Mouse (Mus musculus) liver, adult 2 months (tissue): ENCODE data around the gene Cenpc1. TPM values are rescaled to one million over a fixed set of nuclear protein-coding genes. Genes with fewer than 3 reads are reported as not detected.

Source experiments
- DNase-seq: peaks from one replicate; pipeline ENCODE4 v3.0.0-alpha.2; 2011; ENCODE audit warnings: low read depth, low spot score; ENCODE audit errors: extremely low read depth
- H3K27ac ChIP-seq: fragments of 200-500 bp; replicated peaks from 2 replicates; pipeline ENCODE4 v1.5.1; 2012; ENCODE audit warnings: low read depth, mild to moderate bottlenecking, control low read depth, inconsistent platforms, low read length; ENCODE audit not compliant: insufficient read depth
- H3K27me3 ChIP-seq: fragments of 200-500 bp; 2 replicates; pipeline ENCODE4 v1.6.1; 2012; ENCODE audit warnings: mild to moderate bottlenecking, moderate library complexity, low read length, inconsistent platforms; ENCODE audit not compliant: control insufficient read depth, insufficient read depth
- H3K36me3 ChIP-seq: fragments of 200-500 bp; 2 replicates; pipeline ENCODE4 v1.6.1; 2012; ENCODE audit warnings: low read length, inconsistent platforms; ENCODE audit not compliant: control insufficient read depth, insufficient read depth
- H3K4me1 ChIP-seq: fragments of 200-500 bp; 2 replicates; pipeline ENCODE4 v1.6.1; 2011; ENCODE audit warnings: low read length; ENCODE audit not compliant: control insufficient read depth, insufficient read depth
- H3K4me3 ChIP-seq: fragments of 200-500 bp; 2 replicates; pipeline ENCODE4 v1.5.1; 2011; ENCODE audit warnings: low read depth, mild to moderate bottlenecking, control low read depth, low read length, moderate library complexity; ENCODE audit not compliant: insufficient read depth
- H3K79me2 ChIP-seq: fragments of 200-500 bp; 2 replicates; pipeline ENCODE4 v1.6.1; 2012; ENCODE audit warnings: inconsistent platforms, mild to moderate bottlenecking, low read length, moderate library complexity; ENCODE audit not compliant: control insufficient read depth, insufficient read depth
- H3K9ac ChIP-seq: fragments of 200-500 bp; 2 replicates; pipeline ENCODE4 v1.6.1; 2012; ENCODE audit warnings: low read depth, mild to moderate bottlenecking, control low read depth, inconsistent platforms, low read length
- CTCF ChIP-seq: fragments of 200-500 bp; IDR thresholded peaks from 2 replicates; pipeline ENCODE4 v1.5.1; 2011; ENCODE audit warnings: low read depth, low read length, control low read depth
- POLR2A ChIP-seq: fragments of 200-500 bp; IDR thresholded peaks from 2 replicates; pipeline ENCODE4 v1.6.1; 2011; ENCODE audit warnings: low read length, control low read depth; ENCODE audit not compliant: insufficient read depth; ENCODE audit errors: extremely low read depth
- WGBS: fragments of 180-500 bp; shearing (Covaris S2); methylation state at CpG from one replicate; pipeline ENCODE4 v1.1.7; 2018; 5-methylcytosine and 5-hydroxymethylcytosine counted together
- polyA plus RNA-seq: library from polyadenylated mRNA; depleted of rRNA; stranded (reverse); fragments of >200 nt; gene quantifications from 2 replicates; pipeline ENCODE4 v1.2.3, GENCODE M21; 2012
- total RNA-seq: library from RNA; depleted of rRNA; stranded (reverse); fragments of >200 nt; gene quantifications from 2 replicates; pipeline ENCODE4 v1.2.3, GENCODE M21; 2014

The Cenpc1 gene
- total and polyA plus RNA-seq, 2 experiments: 1.1 to 3.2 TPM

- H3K36me3 ChIP-seq: no peaks in the 10 kb centered on the region
- TF ChIP-seq CTCF (no peak), POLR2A (no peak)
- H3K27ac ChIP-seq: no peak overlapping the region
Measured at GRCm38 (mm10) chr5:86100621-86101020, 35.2 kb upstream of the Cenpc1 start.

GRCm38 (mm10) chr5:86098988-86099387 lies 33.6 kb upstream of the Cenpc1 start:
- TF ChIP-seq POLR2A: no peak
- no peak for TF ChIP-seq CTCF
- Histone ChIP-seq H3K27ac (no peak overlapping the region), H3K9ac (no peak overlapping the region), H3K79me2 (no peaks in the 10 kb centered on the region), H3K4me1 (peaks cover 4% of the 10 kb centered on the region; the same call in 1 of the 2 replicates), H3K36me3 (no peaks in the 10 kb centered on the region), H3K27me3 (no peaks in the 10 kb centered on the region), H3K4me3 (no peak overlapping the region)
- WGBS: 87% methylated on average over 3 of the region's 3 CpGs
- no peak for DNase-seq

More at GRCm38 (mm10) chr5:86100621-86101020, 35.2 kb upstream of the Cenpc1 start:
- DNase-seq: no peak
- Histone ChIP-seq H3K79me2 (no peaks in the 10 kb centered on the region), H3K4me3 (no peak overlapping the region), H3K9ac (no peak overlapping the region), H3K27me3 (no peaks in the 10 kb centered on the region), H3K4me1 (peaks cover 4% of the 10 kb centered on the region; the same call in 1 of the 2 replicates)
- WGBS: 88% methylated on average over 3 of the region's 3 CpGs

GRCm38 (mm10) chr5:86094754-86095153 lies 29.4 kb upstream of the Cenpc1 start:
- no peak overlapping the region for H3K9ac ChIP-seq
- no peaks in the 10 kb centered on the region for H3K79me2 ChIP-seq
- H3K27me3 ChIP-seq: no peaks in the 10 kb centered on the region
- H3K4me3 ChIP-seq: no peak overlapping the region
- TF ChIP-seq CTCF (no peak), POLR2A (no peak)
- no peak for DNase-seq
- no peaks in the 10 kb centered on the region for H3K36me3 ChIP-seq
- 73% methylated on average over 9 of the region's 9 CpGs for whole genome bisulfite sequencing
- H3K4me1 ChIP-seq: peaks cover 4% of the 10 kb centered on the region; the same call in 1 of the 2 replicates
- no peak overlapping the region for H3K27ac ChIP-seq

GRCm38 (mm10) chr5:86086751-86087150 lies 21.4 kb upstream of the Cenpc1 start:
- no peak for DNase-seq
- no peak overlapping the region for H3K4me3 ChIP-seq
- no peak for TF ChIP-seq CTCF
- no peak for TF ChIP-seq POLR2A
- no peak overlapping the region for H3K9ac ChIP-seq
- no peaks in the 10 kb centered on the region for H3K36me3 ChIP-seq
- no peaks in the 10 kb centered on the region for H3K27me3 ChIP-seq
- 78% methylated on average over 6 of the region's 6 CpGs for WGBS
- H3K27ac ChIP-seq: no peak overlapping the region
- no peaks in the 10 kb centered on the region for H3K4me1 ChIP-seq
- no peaks in the 10 kb centered on the region for H3K79me2 ChIP-seq

GRCm38 (mm10) chr5:86084979-86085378 lies 19.6 kb upstream of the Cenpc1 start:
- Histone ChIP-seq H3K27me3 (no peaks in the 10 kb centered on the region), H3K4me3 (no peak overlapping the region), H3K4me1 (no peaks in the 10 kb centered on the region), H3K79me2 (no peaks in the 10 kb centered on the region), H3K9ac (no peak overlapping the region), H3K27ac (no peak overlapping the region), H3K36me3 (no peaks in the 10 kb centered on the region)
- DNase-seq: no peak
- 79% methylated on average over 7 of the region's 7 CpGs for WGBS
- no peak for TF ChIP-seq CTCF
- TF ChIP-seq POLR2A: no peak

- Histone ChIP-seq H3K9ac (no peak overlapping the region), H3K27ac (no peak overlapping the region), H3K4me3 (no peak overlapping the region), H3K4me1 (no peaks in the 10 kb centered on the region), H3K27me3 (no peaks in the 10 kb centered on the region), H3K79me2 (no peaks in the 10 kb centered on the region), H3K36me3 (no peaks in the 10 kb centered on the region)
- peak; percentile 82 for DNase-seq
- TF ChIP-seq CTCF (no peak), POLR2A (no peak)
- WGBS: 39% methylated on average over 6 of the region's 6 CpGs
Measured at GRCm38 (mm10) chr5:86083987-86084386, 18.6 kb upstream of the Cenpc1 start.
